Mouse (Mus musculus): ENCODE data around the gene Acod1. TPM values are rescaled to one million over a fixed set of nuclear protein-coding genes. Genes with fewer than 3 reads are reported as not detected.
A peak's percentile ranks its signal among the peaks of the same experiment; 100 is the strongest.

Gene Acod1
- polyA plus RNA-seq (2021) = 0.06 TPM

GRCm38 (mm10) chr14:103046677-103047076 is at the start of gene Acod1:
TSS of gene Acod1 (plus strand) at chr14:103046977.
- no peak for TF ChIP-seq CTCF (IDR thresholded peaks at IDR 0.05)
- in situ Hi-C loops (cut with MboI; ENCODE audit: low pct_unique_long_range_greater_than_20kb) = no loop called here
- DNase-seq (ENCODE audit: low read depth, low spot score) (no peak), ATAC-seq (no peak)
- POLR2A ChIA-PET = no interaction called here
- no peaks in the 10 kb centered on the region for H3K27me3 ChIP-seq
- CTCF ChIA-PET = interaction anchor here (0.9 to 4.3 kb wide), 3 partner anchors 17 to 33 kb away, joined by 3 to 20 read pairs (median 3); no protein-coding TSS in a partner anchor

GRCm38 (mm10) chr14:103007737-103008136 is 39.0 kb upstream of the Acod1 start:
- ATAC-seq = no peak
- no peak for DNase-seq (ENCODE audit: low read depth, low spot score)
- H3K27me3 ChIP-seq = no peaks in the 10 kb centered on the region
- in situ Hi-C loops (cut with MboI; ENCODE audit: low pct_unique_long_range_greater_than_20kb) = no loop called here
- TF ChIP-seq CTCF (IDR thresholded peaks at IDR 0.05) = no peak
- ChIA-PET POLR2A (no interaction called here), CTCF (interaction anchor here (1.4 to 1.6 kb wide), 2 partner anchors 12 kb away, joined by 5 read pairs; no protein-coding TSS in a partner anchor)

- no peak for DNase-seq (ENCODE audit: low read depth, low spot score)
- ATAC-seq = no peak
- no peaks in the 10 kb centered on the region for H3K27me3 ChIP-seq
- ChIA-PET CTCF (interaction anchor here (0.6 to 8.0 kb wide), 15 partner anchors 8 to 130 kb away, joined by 3 to 132 read pairs (median 5); partner anchors contain the start of gene Acod1), POLR2A (no interaction called here)
- in situ Hi-C loops (cut with MboI; ENCODE audit: low pct_unique_long_range_greater_than_20kb) = no loop called here
- peak; percentile 78 for TF ChIP-seq CTCF (IDR thresholded peaks at IDR 0.05)
Measured at GRCm38 (mm10) chr14:103011782-103012181, 35.0 kb upstream of the Acod1 start.

- POLR2A ChIA-PET = interaction anchor here (0.7 to 1.2 kb wide), 3 partner anchors 25 to 1066 kb away, joined by 3 to 6 read pairs (median 4); no protein-coding TSS in a partner anchor
- DNase-seq (ENCODE audit: low read depth, low spot score) = no peak
- in situ Hi-C loops (cut with MboI; ENCODE audit: low pct_unique_long_range_greater_than_20kb) = no loop called here
- CTCF ChIA-PET = interaction anchor here (0.6 to 8.0 kb wide), 14 partner anchors 8 to 130 kb away, joined by 3 to 132 read pairs (median 5); partner anchors contain the start of gene Acod1
- TF ChIP-seq CTCF (IDR thresholded peaks at IDR 0.05) = peak; percentile 88
- ATAC-seq = peak; percentile 98
- H3K27me3 ChIP-seq = no peaks in the 10 kb centered on the region
Measured at GRCm38 (mm10) chr14:103012563-103013150, 34.1 kb upstream of the Acod1 start.

GRCm38 (mm10) chr14:103017009-103017408 is 29.8 kb upstream of the Acod1 start:
- DNase-seq (ENCODE audit: low read depth, low spot score) = no peak
- ChIA-PET POLR2A (no interaction called here), CTCF (interaction anchor here (0.9 to 8.0 kb wide), 2 partner anchors 36 to 52 kb away, joined by 4 to 132 read pairs; no protein-coding TSS in a partner anchor)
- in situ Hi-C loops (cut with MboI; ENCODE audit: low pct_unique_long_range_greater_than_20kb) = loop anchor here (5.0 kb wide), 1 partner anchor 40 kb away; no protein-coding TSS in a partner anchor
- TF ChIP-seq CTCF (IDR thresholded peaks at IDR 0.05) = no peak
- no peak for ATAC-seq
- no peaks in the 10 kb centered on the region for H3K27me3 ChIP-seq

- ChIA-PET CTCF (interaction anchor here (1.0 to 2.3 kb wide), 5 partner anchors 8 to 46 kb away, joined by 3 to 14 read pairs (median 5); partner anchors contain the start of gene Acod1), POLR2A (no interaction called here)
- H3K27me3 ChIP-seq = no peaks in the 10 kb centered on the region
- ATAC-seq (no peak), DNase-seq (ENCODE audit: low read depth, low spot score) (no peak)
- in situ Hi-C loops (cut with MboI; ENCODE audit: low pct_unique_long_range_greater_than_20kb) = no loop called here
- TF ChIP-seq CTCF (IDR thresholded peaks at IDR 0.05) = no peak
Measured at GRCm38 (mm10) chr14:103020046-103020445, 26.7 kb upstream of the Acod1 start.

- DNase-seq (ENCODE audit: low read depth, low spot score) = no peak
- ChIA-PET POLR2A (no interaction called here), CTCF (interaction anchor here (1.6 to 1.7 kb wide), 2 partner anchors 17 kb away, joined by 3 to 6 read pairs; partner anchors contain the start of gene Acod1)
- ATAC-seq = no peak
- no peak for TF ChIP-seq CTCF (IDR thresholded peaks at IDR 0.05)
- no peaks in the 10 kb centered on the region for H3K27me3 ChIP-seq
- in situ Hi-C loops (cut with MboI; ENCODE audit: low pct_unique_long_range_greater_than_20kb) = no loop called here
Measured at GRCm38 (mm10) chr14:103029203-103029602, 17.6 kb upstream of the Acod1 start.

GRCm38 (mm10) chr14:103033271-103033823 is 13.4 kb upstream of the Acod1 start:
- ATAC-seq = no peak
- ChIA-PET POLR2A (interaction anchor here (0.6 kb wide), 1 partner anchor 73 kb away, joined by 11 read pairs; no protein-coding TSS in a partner anchor), CTCF (interaction anchor here (0.7 to 1.6 kb wide), 3 partner anchors 14 to 19 kb away, joined by 3 read pairs; no protein-coding TSS in a partner anchor)
- in situ Hi-C loops (cut with MboI; ENCODE audit: low pct_unique_long_range_greater_than_20kb) = no loop called here
- no peak for DNase-seq (ENCODE audit: low read depth, low spot score)
- no peak for TF ChIP-seq CTCF (IDR thresholded peaks at IDR 0.05)
- no peaks in the 10 kb centered on the region for H3K27me3 ChIP-seq

GRCm38 (mm10) chr14:103034076-103034475 is 12.7 kb upstream of the Acod1 start:
- ATAC-seq (no peak), DNase-seq (ENCODE audit: low read depth, low spot score) (no peak)
- no peaks in the 10 kb centered on the region for H3K27me3 ChIP-seq
- in situ Hi-C loops (cut with MboI; ENCODE audit: low pct_unique_long_range_greater_than_20kb) = no loop called here
- POLR2A ChIA-PET = no interaction called here
- TF ChIP-seq CTCF (IDR thresholded peaks at IDR 0.05) = no peak
- CTCF ChIA-PET = no interaction called here

- no peaks in the 10 kb centered on the region for H3K27me3 ChIP-seq
- in situ Hi-C loops (cut with MboI; ENCODE audit: low pct_unique_long_range_greater_than_20kb) = no loop called here
- CTCF ChIA-PET = interaction anchor here (1.3 to 2.0 kb wide), 2 partner anchors 11 to 25 kb away, joined by 3 to 11 read pairs; no protein-coding TSS in a partner anchor
- DNase-seq (ENCODE audit: low read depth, low spot score) = no peak
- ATAC-seq = no peak
- POLR2A ChIA-PET = interaction anchor here (1.1 kb wide), 1 partner anchor 24 kb away, joined by 3 read pairs; no protein-coding TSS in a partner anchor
- no peak for TF ChIP-seq CTCF (IDR thresholded peaks at IDR 0.05)
Measured at GRCm38 (mm10) chr14:103037016-103037415, 9.8 kb upstream of the Acod1 start.

Measured in Patski (cell line).